Mouse (Mus musculus) hindbrain, postnatal 0 days (tissue): ENCODE measurements at regions not wholly inside any gene's neighbourhood (a gene's known extent, or its start where the extent isn't known, plus 50 kb on each side); places are given as distances from the start of the nearest gene placed in this dataset.

ENCODE experiments used
- ATAC-seq: fragments of 200-750 bp; cut with Nextera tagmentation; 2 replicates; pipeline ENCODE4 v1.8.0; 2017; ENCODE audit warnings: mild to moderate bottlenecking, moderate TSS enrichment, moderate library complexity
- DNase-seq: peaks from one replicate; pipeline ENCODE4 v3.0.0-alpha.2; 2015; ENCODE audit warnings: low spot score
- H3K27ac ChIP-seq: fragments of 300-500 bp; sonication (generic); 2 replicates; pipeline ENCODE4 v1.5.1; 2014; ENCODE audit warnings: mild to moderate bottlenecking
- H3K27me3 ChIP-seq: fragments of 300-500 bp; sonication (generic); 2 replicates; pipeline ENCODE4 v1.6.1; 2014; ENCODE audit warnings: low read length, mixed read lengths; ENCODE audit not compliant: insufficient read depth
- H3K36me3 ChIP-seq: fragments of 300-500 bp; sonication (generic); 2 replicates; pipeline ENCODE4 v1.6.1; 2014; ENCODE audit warnings: low read length, mixed read lengths; ENCODE audit not compliant: insufficient read depth
- H3K4me1 ChIP-seq: fragments of 300-500 bp; sonication (generic); 2 replicates; pipeline ENCODE4 v1.6.1; 2014; ENCODE audit warnings: antibody characterized with exemption, low read length, mixed read lengths; ENCODE audit not compliant: insufficient read depth
- H3K4me2 ChIP-seq: fragments of 300-500 bp; sonication (generic); 2 replicates; pipeline ENCODE4 v1.6.1; 2014; ENCODE audit warnings: low read depth, mild to moderate bottlenecking, low read length, moderate library complexity, mixed read lengths
- H3K4me3 ChIP-seq: fragments of 300-500 bp; sonication (generic); 2 replicates; pipeline ENCODE4 v1.5.1; 2014; ENCODE audit warnings: low read length
- H3K9ac ChIP-seq: fragments of 300-500 bp; sonication (generic); replicated peaks from 2 replicates; pipeline ENCODE4 v1.6.1; 2014; ENCODE audit warnings: mild to moderate bottlenecking, low read length, moderate library complexity, mixed read lengths
- H3K9me3 ChIP-seq: fragments of 300-500 bp; sonication (generic); 2 replicates; pipeline ENCODE4 v1.6.1; 2016; ENCODE audit warnings: low read length, mixed read lengths
- CTCF ChIP-seq: IDR thresholded peaks from 2 replicates; pipeline ENCODE4 v1.5.1; 2016; ENCODE audit warnings: antibody characterized with exemption, control low read depth, low read depth
- WGBS: fragments of 180-500 bp; shearing (Covaris S2); extraction: QIAGEN DNeasy Blood & Tissue Kit; methylation state at CpG from one replicate; pipeline ENCODE4 v1.1.7; 2014; 5-methylcytosine and 5-hydroxymethylcytosine counted together

DNA sequence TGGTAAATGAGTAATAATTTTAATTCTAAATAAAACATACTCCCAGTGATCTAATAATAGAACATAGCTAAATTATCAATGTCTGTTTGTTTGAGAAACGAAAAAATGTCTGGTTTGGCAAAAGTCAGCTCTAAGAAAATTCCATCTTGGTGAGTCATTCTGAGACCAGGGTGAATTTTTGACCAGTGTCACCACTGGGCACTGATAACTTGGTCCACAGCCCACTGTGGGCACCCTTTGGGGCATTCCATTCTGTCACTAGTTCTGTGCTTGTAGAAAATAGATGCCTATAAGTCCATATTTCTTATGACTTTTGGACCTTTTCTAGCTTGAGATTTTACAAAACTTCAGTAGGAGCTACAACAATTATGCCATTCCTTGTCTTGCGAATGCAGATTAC is 515.1 kb upstream of the A830018L16Rik start:
- WGBS, result 74% methylated on average over 2 of the region's 2 CpGs
- no peak for ATAC-seq
- no peak for TF ChIP-seq CTCF

DNA sequence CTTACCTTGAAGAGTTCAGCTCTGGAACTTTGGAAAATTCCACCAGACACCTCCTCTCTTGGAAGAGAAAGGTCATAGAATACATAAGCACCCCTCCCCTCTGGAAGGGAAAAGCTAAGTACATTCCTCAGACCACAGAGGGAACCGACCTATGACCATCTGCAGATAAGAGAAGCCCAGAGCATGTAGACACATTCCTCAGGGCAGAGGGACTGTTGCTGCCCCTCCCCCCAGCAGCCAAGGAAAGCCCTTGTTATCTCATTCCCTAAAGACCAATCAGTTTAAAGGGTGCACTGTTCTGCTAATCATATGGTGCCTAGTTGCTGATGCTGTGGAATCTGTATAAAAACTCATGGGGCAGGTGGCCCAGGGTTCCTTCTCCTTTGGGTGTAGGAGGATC is 511.2 kb upstream of the A830018L16Rik start:
- Histone ChIP-seq H3K4me2 (no peak overlapping the region), H3K4me3 (no peak overlapping the region), H3K9ac (no peak overlapping the region), H3K9me3 (no peaks in the 10 kb centered on the region), H3K27me3 (no peaks in the 10 kb centered on the region), H3K27ac (no peak overlapping the region), H3K4me1 (no peaks in the 10 kb centered on the region), H3K36me3 (no peaks in the 10 kb centered on the region)
- 75% methylated on average over 1 of the region's 1 CpGs for WGBS
- no peak for DNase-seq
- ATAC-seq, result no peak
- TF ChIP-seq CTCF, result no peak

More for the DNA sequence above, 515.1 kb upstream of the A830018L16Rik start:
- Histone ChIP-seq H3K27ac (no peak overlapping the region), H3K4me2 (no peak overlapping the region), H3K36me3 (no peaks in the 10 kb centered on the region), H3K4me1 (no peaks in the 10 kb centered on the region), H3K4me3 (no peak overlapping the region), H3K9ac (no peak overlapping the region), H3K27me3 (no peaks in the 10 kb centered on the region), H3K9me3 (no peaks in the 10 kb centered on the region)
- no peak for DNase-seq

- no peaks in the 10 kb centered on the region for H3K9me3 ChIP-seq
- ATAC-seq (no peak), DNase-seq (no peak)
- H3K4me1 ChIP-seq, result no peaks in the 10 kb centered on the region
- no peak overlapping the region for H3K9ac ChIP-seq
- no peaks in the 10 kb centered on the region for H3K36me3 ChIP-seq
- no peak overlapping the region for H3K4me3 ChIP-seq
- no peak overlapping the region for H3K27ac ChIP-seq
- no peaks in the 10 kb centered on the region for H3K27me3 ChIP-seq
- no peak for TF ChIP-seq CTCF
- H3K4me2 ChIP-seq, result no peak overlapping the region
- 88% methylated on average over 3 of the region's 3 CpGs for WGBS
Observed at GRCm38 (mm10) chr1:10919958-10920357, 493.9 kb upstream of the A830018L16Rik start.

- DNase-seq, result no peak
- WGBS, result 68% methylated on average over 5 of the region's 5 CpGs
- no peaks in the 10 kb centered on the region for H3K4me1 ChIP-seq
Observed at GRCm38 (mm10) chr1:10932378-10933077, 481.4 kb upstream of the A830018L16Rik start.

DNA sequence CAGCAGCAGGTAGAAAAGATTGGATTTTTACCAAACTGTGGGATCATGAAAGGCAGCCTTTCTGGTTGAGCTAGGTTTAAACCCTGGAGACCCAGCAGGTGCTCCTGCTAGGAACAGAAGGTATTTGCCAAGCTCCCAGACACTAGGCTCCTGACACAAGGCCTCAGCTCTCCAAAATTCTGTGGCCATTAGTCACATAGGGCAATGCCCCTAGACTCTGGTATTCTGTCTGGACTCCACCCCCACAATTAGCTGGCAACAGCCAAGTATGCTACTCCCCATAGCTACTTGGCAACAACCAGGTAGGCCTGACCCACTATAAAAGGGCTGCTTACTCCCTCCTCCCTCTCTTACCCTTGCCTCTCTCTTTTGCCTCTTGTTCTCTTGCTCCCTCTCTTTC is 480.7 kb upstream of the A830018L16Rik start:
- H3K27me3 ChIP-seq, result no peaks in the 10 kb centered on the region
- DNase-seq (no peak), ATAC-seq (no peak)
- H3K9ac ChIP-seq, result no peak overlapping the region
- H3K4me1 ChIP-seq, result no peaks in the 10 kb centered on the region
- no peak overlapping the region for H3K4me2 ChIP-seq
- H3K9me3 ChIP-seq, result no peaks in the 10 kb centered on the region
- H3K27ac ChIP-seq, result no peak overlapping the region
- no peaks in the 10 kb centered on the region for H3K36me3 ChIP-seq
- TF ChIP-seq CTCF, result no peak
- no peak overlapping the region for H3K4me3 ChIP-seq

More at GRCm38 (mm10) chr1:10932378-10933077, 481.4 kb upstream of the A830018L16Rik start:
- no peak for ATAC-seq
- TF ChIP-seq CTCF, result no peak
- Histone ChIP-seq H3K9me3 (no peaks in the 10 kb centered on the region), H3K4me3 (no peak overlapping the region), H3K27me3 (no peaks in the 10 kb centered on the region), H3K27ac (no peak overlapping the region), H3K9ac (no peak overlapping the region), H3K4me2 (no peak overlapping the region), H3K36me3 (no peaks in the 10 kb centered on the region)

DNA sequence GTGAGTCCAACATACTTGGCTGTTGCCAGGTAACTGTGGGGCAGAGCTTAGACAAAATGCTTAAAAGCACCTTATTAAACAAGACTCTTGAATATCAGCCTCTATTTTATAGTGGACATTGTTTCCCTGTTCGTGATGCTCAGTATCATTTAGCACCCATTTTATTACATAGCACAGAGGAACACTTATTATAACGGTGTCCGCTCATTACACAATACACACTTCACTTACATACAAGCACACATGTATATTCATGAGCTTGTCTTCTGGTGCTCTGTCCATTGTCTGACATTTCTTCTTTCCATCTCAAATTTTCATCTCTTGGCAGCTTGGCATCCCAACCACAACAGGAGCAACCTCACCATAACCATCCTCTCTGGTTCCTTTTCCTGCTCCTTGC is 475.5 kb upstream of the A830018L16Rik start:
- TF ChIP-seq CTCF, result no peak
- Histone ChIP-seq H3K4me2 (no peak overlapping the region), H3K36me3 (no peaks in the 10 kb centered on the region), H3K9me3 (no peaks in the 10 kb centered on the region), H3K4me1 (no peaks in the 10 kb centered on the region), H3K27me3 (no peaks in the 10 kb centered on the region), H3K27ac (no peak overlapping the region), H3K4me3 (no peak overlapping the region), H3K9ac (no peak overlapping the region)
- 39% methylated on average over 3 of the region's 3 CpGs for WGBS
- ATAC-seq (no peak), DNase-seq (no peak)

DNA sequence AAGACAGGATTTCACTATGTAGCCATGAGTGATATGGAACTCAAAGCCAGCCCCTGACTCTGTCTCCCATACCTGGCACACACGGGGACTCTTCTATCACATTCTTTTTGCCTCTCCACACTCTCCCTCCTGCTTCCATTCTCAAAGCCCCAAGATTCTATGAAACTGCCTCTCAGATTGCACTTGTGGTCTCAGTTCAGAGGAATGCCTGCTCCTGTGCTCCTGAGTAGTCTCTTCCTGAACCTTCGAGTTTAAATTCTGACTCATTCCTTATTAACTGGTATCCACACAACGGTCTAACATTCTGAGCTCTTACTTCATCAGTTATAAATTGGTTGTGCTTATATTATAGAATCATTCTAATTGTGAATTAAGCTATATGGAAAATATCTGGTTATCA is 473.6 kb upstream of the A830018L16Rik start:
- Histone ChIP-seq H3K36me3 (no peaks in the 10 kb centered on the region), H3K9ac (no peak overlapping the region), H3K4me3 (no peak overlapping the region), H3K27ac (no peak overlapping the region), H3K4me2 (no peak overlapping the region), H3K9me3 (no peaks in the 10 kb centered on the region), H3K27me3 (no peaks in the 10 kb centered on the region), H3K4me1 (no peaks in the 10 kb centered on the region)
- ATAC-seq (no peak), DNase-seq (no peak)
- WGBS, result 87% methylated on average over 3 of the region's 3 CpGs
- TF ChIP-seq CTCF, result no peak
